Mouse (Mus musculus) small intestine, adult 10 weeks (tissue): ENCODE measurements around the gene Csf2. TPM values are rescaled to one million over a fixed set of nuclear protein-coding genes. Genes with fewer than 3 reads are reported as not detected.

ENCODE experiments used
- polyA plus RNA-seq: library from polyadenylated mRNA; stranded (reverse); fragments of 350-450 nt; fragmentation: Illumina TruSeq; extraction: RNeasy Lipid Tissue Mini Kit (QIAGEN cat#74804); gene quantifications from one replicate; pipeline ENCODE4 v1.2.3, GENCODE M21; 2014; ENCODE audit warnings: low replicate concordance

The Csf2 gene
- 2.0 TPM for polyA plus RNA-seq

GRCm38 (mm10) chr11:54248940-54249717 lies at the start of gene Csf2:
Gene Csf2, minus strand, starts transcription at chr11:54249667.

GRCm38 (mm10) chr11:54267177-54267576 lies 17.7 kb upstream of the Csf2 start, which contains the start of gene Il3:
Gene Il3, minus strand, starts transcription at chr11:54267277.

Other genes starting within 250 kb of the Csf2 start
- 15.1 TPM for gene Slc22a4, start 221.6 kb downstream of the Csf2 start, polyA plus RNA-seq
- not detected for gene Pdlim4, start 180.7 kb downstream of the Csf2 start, polyA plus RNA-seq
- gene P4ha2, start 149.6 kb downstream of the Csf2 start, polyA plus RNA-seq: 0.63 TPM
- gene Il3, start 17.6 kb upstream of the Csf2 start, polyA plus RNA-seq: not detected
- 13.4 TPM for gene Acsl6, start 54.1 kb upstream of the Csf2 start, polyA plus RNA-seq
- not detected for gene Meikin, start 121.0 kb upstream of the Csf2 start, polyA plus RNA-seq
- gene Fnip1, start 188.5 kb upstream of the Csf2 start, polyA plus RNA-seq: 58.5 TPM